Mouse (Mus musculus) neural tube, embryonic 13.5 days (tissue): Measurements from ENCODE around the gene Ttc39d. TPM values are rescaled to one million over a fixed set of nuclear protein-coding genes. Genes with fewer than 3 reads are reported as not detected.
A peak's percentile ranks its signal among the peaks of the same experiment; 100 is the strongest.

Experiments
- ATAC-seq: fragments of 200-750 bp; cut with Nextera tagmentation; 2 replicates; pipeline ENCODE4 v1.8.0; 2017; ENCODE audit warnings: low read depth, mild to moderate bottlenecking, moderate TSS enrichment, moderate library complexity
- H3K27ac ChIP-seq: fragments of 300-500 bp; sonication (generic); replicated peaks from 2 replicates; pipeline ENCODE4 v1.5.1; 2015; ENCODE audit warnings: moderate library complexity, mild to moderate bottlenecking, inconsistent platforms
- H3K27me3 ChIP-seq: fragments of 300-500 bp; sonication (generic); 2 replicates; pipeline ENCODE4 v1.6.1; 2015; ENCODE audit warnings: mild to moderate bottlenecking, inconsistent platforms
- H3K36me3 ChIP-seq: fragments of 300-500 bp; sonication (generic); 2 replicates; pipeline ENCODE4 v1.6.1; 2015; ENCODE audit warnings: mild to moderate bottlenecking, inconsistent platforms
- H3K4me1 ChIP-seq: fragments of 300-500 bp; sonication (generic); replicated peaks from 2 replicates; pipeline ENCODE4 v1.6.1; 2015; ENCODE audit warnings: inconsistent platforms
- H3K4me2 ChIP-seq: fragments of 300-500 bp; sonication (generic); 2 replicates; pipeline ENCODE4 v1.6.1; 2015; ENCODE audit warnings: inconsistent platforms, mild to moderate bottlenecking, moderate library complexity
- H3K4me3 ChIP-seq: fragments of 300-500 bp; sonication (generic); 2 replicates; pipeline ENCODE4 v1.5.1; 2015; ENCODE audit warnings: mild to moderate bottlenecking, inconsistent platforms
- H3K9ac ChIP-seq: fragments of 300-500 bp; sonication (generic); 2 replicates; pipeline ENCODE4 v1.6.1; 2015; ENCODE audit warnings: moderate library complexity, mild to moderate bottlenecking, inconsistent platforms
- H3K9me3 ChIP-seq: fragments of 300-500 bp; sonication (generic); 2 replicates; pipeline ENCODE4 v1.6.1; 2016; ENCODE audit warnings: inconsistent platforms
- WGBS: fragments of 180-500 bp; shearing (Covaris S2); methylation state at CpG from one replicate; pipeline ENCODE4 v1.1.7; 2015; 5-methylcytosine and 5-hydroxymethylcytosine counted together
- polyA plus RNA-seq: library from polyadenylated mRNA; unstranded; fragments of >200 nt; fragmentation: Nextera tagmentation; extraction: Ambion mirVana; gene quantifications from 2 replicates; pipeline ENCODE4 v1.2.1, GENCODE M21; 2015

The Ttc39d gene
- polyA plus RNA-seq, result not detected in 2 replicates

- WGBS, result under 1% methylated on average over 90 of the region's 95 CpGs
- H3K27ac ChIP-seq, result peak within 1 kb of the TSS; percentile 99
- peaks cover 34% of the 10 kb centered on the region for H3K4me1 ChIP-seq
- ATAC-seq, result peak; percentile 93
- peak within 1 kb of the TSS; percentile 91 for H3K4me2 ChIP-seq
- H3K4me3 ChIP-seq, result peak within 1 kb of the TSS; percentile 93
- no peaks in the 10 kb centered on the region for H3K9me3 ChIP-seq
- H3K27me3 ChIP-seq, result no peaks in the 10 kb centered on the region
- peaks cover 28% of the 10 kb centered on the region for H3K36me3 ChIP-seq
- H3K9ac ChIP-seq, result peak within 1 kb of the TSS; percentile 98
Observed at GRCm38 (mm10) chr17:80206671-80207581, at the start of gene Ttc39d, which contains the start of gene Srsf7. Gene Ttc39d (plus strand): TSS chr17:80207460. Gene Srsf7 (minus strand): TSS chr17:80207307.

- Histone ChIP-seq H3K27ac (no peak overlapping the region), H3K36me3 (no peaks in the 10 kb centered on the region), H3K4me2 (no peak overlapping the region), H3K4me3 (no peak overlapping the region), H3K9me3 (no peaks in the 10 kb centered on the region), H3K4me1 (no peaks in the 10 kb centered on the region; the same call in 1 of the 2 replicates), H3K27me3 (no peaks in the 10 kb centered on the region), H3K9ac (no peak overlapping the region)
- ATAC-seq, result no peak
- 92% methylated on average over 6 of the region's 6 CpGs for WGBS
Observed at GRCm38 (mm10) chr17:80157489-80157888, 49.8 kb upstream of the Ttc39d start.

- Histone ChIP-seq H3K36me3 (no peaks in the 10 kb centered on the region), H3K4me2 (no peak overlapping the region), H3K4me1 (no peaks in the 10 kb centered on the region; the same call in 1 of the 2 replicates), H3K4me3 (no peak overlapping the region), H3K27ac (no peak overlapping the region), H3K9ac (no peak overlapping the region), H3K9me3 (no peaks in the 10 kb centered on the region), H3K27me3 (no peaks in the 10 kb centered on the region)
- ATAC-seq, result no peak
- 55% methylated on average over 5 of the region's 5 CpGs for WGBS
Observed at GRCm38 (mm10) chr17:80160454-80160853, 46.8 kb upstream of the Ttc39d start.

GRCm38 (mm10) chr17:80163991-80164390 lies 43.3 kb upstream of the Ttc39d start:
- H3K4me1 ChIP-seq, result peaks cover 20% of the 10 kb centered on the region
- WGBS, result 88% methylated on average over 8 of the region's 8 CpGs
- no peak for ATAC-seq

GRCm38 (mm10) chr17:80165741-80166140 lies 41.5 kb upstream of the Ttc39d start:
- H3K9me3 ChIP-seq, result no peaks in the 10 kb centered on the region
- no peaks in the 10 kb centered on the region for H3K36me3 ChIP-seq
- no peak overlapping the region for H3K4me3 ChIP-seq
- H3K4me1 ChIP-seq, result peaks cover 24% of the 10 kb centered on the region
- H3K4me2 ChIP-seq, result no peak overlapping the region
- H3K27me3 ChIP-seq, result no peaks in the 10 kb centered on the region
- H3K27ac ChIP-seq, result no peak overlapping the region
- H3K9ac ChIP-seq, result no peak overlapping the region
- no peak for ATAC-seq
- WGBS, result 83% methylated on average over 6 of the region's 6 CpGs

More at GRCm38 (mm10) chr17:80163991-80164390, 43.3 kb upstream of the Ttc39d start:
- H3K9ac ChIP-seq, result no peak overlapping the region
- H3K27me3 ChIP-seq, result no peaks in the 10 kb centered on the region
- no peak overlapping the region for H3K4me3 ChIP-seq
- no peak overlapping the region for H3K27ac ChIP-seq
- H3K4me2 ChIP-seq, result no peak overlapping the region
- H3K36me3 ChIP-seq, result no peaks in the 10 kb centered on the region
- H3K9me3 ChIP-seq, result no peaks in the 10 kb centered on the region

GRCm38 (mm10) chr17:80166346-80166745 lies 40.9 kb upstream of the Ttc39d start:
- Histone ChIP-seq H3K9me3 (no peaks in the 10 kb centered on the region), H3K4me3 (no peak overlapping the region), H3K4me1 (peaks cover 24% of the 10 kb centered on the region), H3K4me2 (no peak overlapping the region), H3K9ac (no peak overlapping the region), H3K36me3 (no peaks in the 10 kb centered on the region), H3K27ac (no peak overlapping the region), H3K27me3 (no peaks in the 10 kb centered on the region)
- WGBS, result 89% methylated on average over 6 of the region's 6 CpGs
- no peak for ATAC-seq

- Histone ChIP-seq H3K27ac (peak overlapping the region; percentile 86), H3K36me3 (no peaks in the 10 kb centered on the region), H3K27me3 (no peaks in the 10 kb centered on the region), H3K9me3 (no peaks in the 10 kb centered on the region), H3K4me1 (peaks cover 24% of the 10 kb centered on the region), H3K4me3 (no peak overlapping the region), H3K9ac (no peak overlapping the region), H3K4me2 (peak overlapping the region; percentile 43; the same call in 1 of the 2 replicates)
- ATAC-seq, result no peak
- WGBS, result 55% methylated on average over 4 of the region's 4 CpGs
Observed at GRCm38 (mm10) chr17:80167436-80167835, 39.8 kb upstream of the Ttc39d start.

- no peak overlapping the region for H3K9ac ChIP-seq
- WGBS, result 58% methylated on average over 7 of the region's 7 CpGs
- ATAC-seq, result peak; percentile 33; the same call in 1 of the 2 replicates
- peak overlapping the region; percentile 43; the same call in 1 of the 2 replicates for H3K4me2 ChIP-seq
- no peaks in the 10 kb centered on the region for H3K36me3 ChIP-seq
- no peaks in the 10 kb centered on the region for H3K9me3 ChIP-seq
- H3K4me1 ChIP-seq, result peaks cover 24% of the 10 kb centered on the region
- peak overlapping the region; percentile 86 for H3K27ac ChIP-seq
- no peak overlapping the region for H3K4me3 ChIP-seq
- no peaks in the 10 kb centered on the region for H3K27me3 ChIP-seq
Observed at GRCm38 (mm10) chr17:80167851-80168251, 39.4 kb upstream of the Ttc39d start.

- WGBS, result 21% methylated on average over 16 of the region's 16 CpGs
- no peaks in the 10 kb centered on the region for H3K9me3 ChIP-seq
- H3K27me3 ChIP-seq, result no peaks in the 10 kb centered on the region
- no peaks in the 10 kb centered on the region for H3K36me3 ChIP-seq
- H3K27ac ChIP-seq, result peak overlapping the region; percentile 86
- ATAC-seq, result peak; percentile 88
- H3K9ac ChIP-seq, result no peak overlapping the region
- peak overlapping the region; percentile 43 for H3K4me2 ChIP-seq
- H3K4me1 ChIP-seq, result peaks cover 24% of the 10 kb centered on the region
- H3K4me3 ChIP-seq, result peak overlapping the region; percentile 18; the same call in 1 of the 2 replicates
Observed at GRCm38 (mm10) chr17:80168425-80169182, 38.7 kb upstream of the Ttc39d start.

- no peak overlapping the region for H3K9ac ChIP-seq
- no peak overlapping the region for H3K4me3 ChIP-seq
Observed at GRCm38 (mm10) chr17:80169792-80170191, 37.5 kb upstream of the Ttc39d start.

GRCm38 (mm10) chr17:80170951-80171350 lies 36.3 kb upstream of the Ttc39d start:
- Histone ChIP-seq H3K27ac (no peak overlapping the region), H3K9me3 (no peaks in the 10 kb centered on the region), H3K4me1 (peaks cover 24% of the 10 kb centered on the region), H3K4me2 (no peak overlapping the region), H3K9ac (no peak overlapping the region), H3K27me3 (no peaks in the 10 kb centered on the region), H3K4me3 (no peak overlapping the region), H3K36me3 (no peaks in the 10 kb centered on the region)
- 88% methylated on average over 7 of the region's 7 CpGs for WGBS
- no peak for ATAC-seq

More at GRCm38 (mm10) chr17:80169792-80170191, 37.5 kb upstream of the Ttc39d start:
- 94% methylated on average over 6 of the region's 6 CpGs for WGBS
- Histone ChIP-seq H3K9me3 (no peaks in the 10 kb centered on the region), H3K27me3 (no peaks in the 10 kb centered on the region), H3K36me3 (no peaks in the 10 kb centered on the region), H3K27ac (no peak overlapping the region), H3K4me1 (peaks cover 24% of the 10 kb centered on the region), H3K4me2 (no peak overlapping the region)
- ATAC-seq, result no peak

GRCm38 (mm10) chr17:80171948-80172347 lies 35.3 kb upstream of the Ttc39d start:
- no peak overlapping the region for H3K4me3 ChIP-seq
- H3K4me1 ChIP-seq, result peaks cover 24% of the 10 kb centered on the region
- H3K36me3 ChIP-seq, result no peaks in the 10 kb centered on the region
- 93% methylated on average over 4 of the region's 4 CpGs for WGBS
- H3K9me3 ChIP-seq, result no peaks in the 10 kb centered on the region
- H3K27ac ChIP-seq, result no peak overlapping the region
- ATAC-seq, result no peak
- no peak overlapping the region for H3K4me2 ChIP-seq
- no peaks in the 10 kb centered on the region for H3K27me3 ChIP-seq
- no peak overlapping the region for H3K9ac ChIP-seq
